Mouse (Mus musculus): ENCODE data around the gene Serpinh1. TPM values are rescaled to one million over a fixed set of nuclear protein-coding genes. Genes with fewer than 3 reads are reported as not detected.

Gene Serpinh1
- polyA plus RNA-seq (2015; fragmentation: Nextera tagmentation; extraction: Ambion mirVana): 170 and 183 TPM in 2 replicates

DNA sequence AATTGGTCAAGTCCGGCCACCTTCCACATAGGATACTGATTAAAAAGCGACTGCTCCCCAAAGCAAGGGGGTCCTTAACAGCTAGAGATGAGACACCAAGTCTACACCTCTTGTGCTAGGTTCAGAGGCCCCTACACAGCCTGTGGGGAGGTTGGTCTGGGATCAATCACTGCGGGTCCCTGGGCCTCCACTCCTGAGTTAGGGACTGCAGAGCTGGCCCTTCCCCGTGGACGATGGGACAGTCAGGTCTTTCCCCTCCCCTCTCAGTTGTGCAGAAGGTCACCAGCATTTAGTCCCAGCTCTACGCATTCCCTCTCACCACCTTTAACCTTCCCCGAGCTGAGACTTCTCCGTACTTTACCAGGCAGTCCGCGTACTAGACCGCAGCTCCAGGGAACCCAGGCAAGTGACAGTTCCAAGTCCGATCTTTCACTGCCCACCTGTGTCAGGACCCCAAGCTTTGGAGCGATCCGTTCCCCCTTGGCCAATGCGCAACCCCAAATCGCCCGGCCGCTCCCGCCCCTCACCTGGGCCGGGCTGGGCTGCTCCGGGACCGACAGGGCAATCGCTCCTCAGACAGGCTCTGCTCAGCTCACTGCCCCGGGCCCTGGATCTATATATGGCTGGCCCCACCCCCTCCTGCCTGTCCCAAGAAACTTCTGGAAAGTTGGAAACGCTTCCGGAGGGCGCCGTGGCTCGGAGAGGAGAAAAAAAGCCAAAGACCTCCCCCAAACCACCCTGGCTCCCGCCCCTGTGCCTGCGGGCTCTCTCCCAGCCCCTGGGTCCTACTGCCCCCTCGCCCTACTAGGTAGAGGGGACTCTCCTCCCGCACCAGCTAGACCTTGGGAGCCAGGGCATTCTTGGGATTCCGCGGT lies at the start of gene Serpinh1:
Serpinh1 (minus strand) TSS at position 714 of the 875 bp plus-strand sequence.

DNA sequence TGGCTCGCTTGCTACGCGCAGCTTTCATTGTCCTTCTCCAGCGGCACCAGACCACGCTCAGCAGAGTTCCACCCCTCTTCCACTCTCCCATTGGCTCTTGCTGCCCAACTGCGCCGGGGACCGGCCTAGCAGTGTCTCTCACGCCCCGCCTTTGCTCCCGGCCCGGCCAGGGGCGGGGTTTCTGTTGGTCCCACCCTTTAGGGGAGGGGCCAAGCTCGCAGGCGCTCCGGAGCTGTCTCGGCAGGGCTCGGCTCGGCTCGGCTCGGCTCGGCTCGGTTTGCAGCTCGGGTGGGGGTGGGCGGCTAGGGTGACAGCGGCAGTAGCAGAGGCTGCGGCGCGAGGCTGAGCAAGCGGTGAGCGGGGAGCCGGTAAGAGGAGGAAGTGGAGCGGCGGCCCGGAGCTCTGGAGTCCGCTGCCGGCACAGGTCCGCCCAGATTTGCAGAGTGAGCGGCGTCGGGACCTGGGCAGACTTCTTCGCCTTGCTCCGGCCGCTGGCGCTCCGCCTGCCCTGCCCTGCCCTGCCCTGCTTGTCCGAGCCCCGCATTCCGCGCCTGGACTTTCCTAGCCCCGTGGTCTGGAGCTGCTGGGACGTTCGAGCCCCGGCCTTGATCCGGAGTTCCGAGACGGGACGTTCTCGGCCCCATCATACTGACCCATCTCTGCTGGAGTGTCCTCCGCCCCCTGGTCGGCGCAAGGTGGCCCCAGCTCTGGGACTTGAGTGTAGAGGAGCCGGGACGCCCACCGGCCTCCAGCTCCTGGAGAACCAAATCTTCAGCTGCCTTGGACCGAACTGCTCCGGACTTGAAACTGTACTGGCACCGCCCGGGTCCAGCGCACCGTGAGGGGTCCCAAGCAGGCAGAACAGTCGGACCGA lies 28.4 kb upstream of the Serpinh1 start, which contains the start of gene Gdpd5:
Gdpd5 (plus strand) TSS at position 201 of the 874 bp plus-strand sequence.

Other genes starting within 250 kb of the Serpinh1 start
- 17.2 and 18.2 TPM in 2 replicates for gene Uvrag, start 212.1 kb downstream of the Serpinh1 start, polyA plus RNA-seq (2015; fragmentation: Nextera tagmentation; extraction: Ambion mirVana)
- gene Dgat2, start 170.5 kb downstream of the Serpinh1 start, polyA plus RNA-seq (2015; fragmentation: Nextera tagmentation; extraction: Ambion mirVana): 30.6 and 31.9 TPM in 2 replicates
- gene Mogat2, start 114.6 kb downstream of the Serpinh1 start, polyA plus RNA-seq (2015; fragmentation: Nextera tagmentation; extraction: Ambion mirVana): 0.20 and 0.25 TPM in 2 replicates
- 116 and 131 TPM in 2 replicates for gene Map6, start 85.8 kb downstream of the Serpinh1 start, polyA plus RNA-seq (2015; fragmentation: Nextera tagmentation; extraction: Ambion mirVana)
- gene Gdpd5, start 28.2 kb upstream of the Serpinh1 start, polyA plus RNA-seq (2015; fragmentation: Nextera tagmentation; extraction: Ambion mirVana): 22.7 and 27.8 TPM in 2 replicates
- gene Klhl35, start 112.8 kb upstream of the Serpinh1 start, polyA plus RNA-seq (2015; fragmentation: Nextera tagmentation; extraction: Ambion mirVana): 2.2 and 2.6 TPM in 2 replicates
- gene Rps3, start 130.5 kb upstream of the Serpinh1 start, polyA plus RNA-seq (2015; fragmentation: Nextera tagmentation; extraction: Ambion mirVana): 404 and 432 TPM in 2 replicates
- gene Arrb1, start 182.2 kb upstream of the Serpinh1 start, polyA plus RNA-seq (2015; fragmentation: Nextera tagmentation; extraction: Ambion mirVana): 12.5 and 16.2 TPM in 2 replicates

Data from neural tube, postnatal 0 days (tissue).